Mouse (Mus musculus) T-helper 1 cell (primary cell): ENCODE data around the gene Gm9513.

Experiments
- in situ Hi-C: fragments of 300-600 bp; cut with MboI, MseI; formaldehyde crosslinking; loops from one replicate; pipeline ENCODE4 v1.15.1; 2025; ENCODE audit warnings: high pct_unique_total_duplicates

Gm9513 gene

DNA sequence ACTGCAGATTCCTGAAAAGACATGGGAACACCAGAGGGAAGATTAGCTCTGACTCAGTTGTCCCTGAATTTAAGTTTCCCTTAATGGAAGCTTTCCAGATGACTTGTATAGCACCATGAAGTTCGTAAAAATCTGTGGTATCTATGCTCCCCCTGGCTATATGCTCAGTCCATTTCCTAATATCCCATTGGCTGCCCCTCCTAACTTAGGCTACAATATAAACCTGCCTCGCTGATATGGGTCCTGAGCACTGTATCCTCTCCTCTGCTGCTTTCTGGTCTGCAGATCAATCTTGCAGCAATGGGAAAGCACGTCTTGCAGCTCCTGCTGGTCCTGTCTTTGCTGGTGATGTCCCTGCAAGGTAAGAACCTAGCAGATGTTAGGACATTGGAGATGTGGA is at the start of gene Gm9513:
Gm9513 (plus strand) TSS at position 301 of the 400 bp plus-strand sequence.
- in situ Hi-C loops: no loop called here

DNA sequence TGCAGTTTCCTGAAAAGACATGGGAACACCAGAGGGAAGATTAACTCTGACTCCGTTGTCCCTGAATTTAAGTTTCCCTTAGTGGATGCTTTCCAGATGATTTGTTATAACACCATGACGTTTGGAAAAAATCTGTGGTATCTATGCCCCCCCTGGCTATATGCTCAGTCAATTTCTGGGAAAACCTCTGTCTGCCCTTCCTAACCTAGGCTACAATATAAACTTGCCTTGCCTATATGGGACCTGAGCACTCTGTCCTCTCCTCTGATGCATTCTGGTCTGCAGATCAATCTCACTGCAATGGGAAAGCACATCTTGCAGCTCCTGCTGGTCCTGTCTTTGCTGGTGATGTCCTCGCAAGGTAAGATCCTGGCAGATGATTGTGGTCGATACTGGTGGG is 43.9 kb upstream of the Gm9513 start, which contains the start of gene Gm7257:
Gm7257 (plus strand) TSS at position 301 of the 400 bp plus-strand sequence.
- in situ Hi-C loops: loop anchor here (5.0 kb wide), 1 partner anchor 59 kb away; no protein-coding TSS in a partner anchor

DNA sequence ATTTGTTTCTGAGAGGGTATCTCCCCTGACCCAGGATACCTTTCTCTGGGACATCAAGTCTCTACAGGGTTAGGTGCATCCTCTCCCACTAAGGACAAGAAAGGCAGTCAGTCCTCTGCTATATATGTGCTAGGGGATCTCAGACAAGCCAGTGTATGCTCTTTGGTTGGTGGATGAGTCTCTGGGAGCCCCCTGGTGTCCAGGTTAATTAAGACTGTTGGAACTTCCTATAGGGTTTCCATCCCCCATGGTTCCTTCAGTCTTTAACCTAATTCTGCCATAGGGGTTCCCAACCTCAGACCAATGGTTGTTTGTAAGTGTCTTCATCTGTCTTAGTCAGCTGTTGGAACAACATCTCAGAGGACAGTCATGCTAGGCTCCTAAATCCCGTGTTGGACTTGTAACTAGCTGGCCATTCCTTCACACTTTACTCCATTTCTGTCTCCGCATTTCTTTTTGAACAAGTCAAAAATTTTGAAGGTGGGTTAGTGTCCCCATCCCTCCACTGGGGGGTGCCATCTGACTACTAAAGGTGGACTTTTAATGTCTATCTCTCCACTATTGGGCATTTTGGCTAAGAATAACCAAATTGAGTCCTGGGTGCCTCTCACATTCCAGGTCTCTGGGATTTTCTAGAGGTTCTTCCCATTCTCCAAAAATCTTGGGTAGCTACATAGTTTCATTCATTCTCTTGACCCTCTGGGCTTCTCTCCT is 40.2 kb upstream of the Gm9513 start:
- in situ Hi-C loops: no loop called here

DNA sequence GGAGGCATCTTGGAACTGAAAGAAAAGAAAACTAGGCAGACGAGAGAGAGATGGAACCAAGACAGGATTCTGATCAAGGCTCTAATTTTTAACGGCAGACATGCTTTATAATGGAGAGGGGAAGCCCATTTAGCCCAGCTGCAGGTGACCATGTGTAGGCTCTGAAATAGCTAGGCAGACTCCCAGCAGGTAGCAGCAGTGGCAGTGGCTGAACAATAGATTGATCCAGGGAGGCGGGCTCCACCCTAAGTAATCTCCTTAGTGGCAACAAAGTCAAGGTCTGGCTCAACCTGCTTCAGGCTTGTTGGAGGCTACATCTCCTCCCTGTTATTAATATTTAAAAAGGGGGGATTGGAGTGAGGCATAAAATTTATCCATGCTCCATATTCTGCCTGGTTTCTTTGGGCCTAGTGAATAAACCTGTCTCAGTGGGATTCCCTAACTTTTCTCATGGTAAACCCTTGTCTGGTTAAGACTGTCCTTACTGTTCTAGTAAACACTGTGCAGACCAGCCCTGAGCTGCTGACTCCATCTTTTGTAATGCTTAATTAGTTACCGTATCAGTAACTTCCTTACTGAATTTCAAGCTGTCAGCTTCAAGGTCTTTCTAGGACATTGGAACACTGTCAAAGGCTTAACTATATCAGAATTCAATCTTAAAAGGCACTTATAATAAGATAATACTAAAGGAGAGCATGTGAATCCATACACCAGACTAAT is 19.2 kb downstream of the Gm9513 start:
- in situ Hi-C loops: no loop called here

DNA sequence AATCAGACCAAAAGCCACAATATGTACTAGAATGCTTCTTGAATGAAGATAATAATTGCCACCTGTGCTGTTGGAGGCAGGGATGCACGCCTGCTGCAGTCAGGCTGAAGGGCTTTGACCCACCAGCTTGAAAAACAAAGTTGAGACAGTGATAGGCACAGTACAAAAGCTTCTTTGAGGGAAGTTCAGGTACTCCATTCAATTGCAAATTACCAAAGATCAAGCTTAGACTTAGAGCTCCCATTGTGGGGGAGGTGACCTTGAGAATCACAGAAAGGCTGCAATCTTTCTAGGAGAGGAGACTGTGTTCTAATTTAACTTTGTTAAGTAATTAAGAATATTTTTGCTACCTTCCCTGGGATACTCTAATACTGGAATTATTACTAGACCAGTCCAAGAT is 20.4 kb downstream of the Gm9513 start:
- in situ Hi-C loops: no loop called here

DNA sequence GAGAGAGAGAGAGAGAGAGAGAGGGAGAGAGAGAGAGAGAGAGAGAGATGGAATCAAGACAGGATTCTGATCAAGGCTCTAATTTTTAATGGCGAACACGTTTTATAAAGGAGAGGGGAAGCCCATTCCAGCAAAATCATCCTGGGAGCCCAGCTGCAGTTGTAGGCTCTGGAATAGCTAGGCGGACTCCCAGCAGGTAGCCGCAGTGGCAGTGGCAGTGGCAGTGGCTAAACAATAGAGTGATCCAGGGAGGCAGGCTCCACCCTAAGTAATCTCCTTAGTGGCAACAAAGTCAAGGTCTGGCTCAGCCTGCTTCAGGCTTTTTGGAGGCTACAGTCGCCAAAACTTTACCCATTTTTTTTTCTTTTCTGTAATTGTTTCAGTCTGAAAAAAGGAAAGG is 28.8 kb downstream of the Gm9513 start:
- in situ Hi-C loops: no loop called here
